ENCODE assay signal across 13 mouse cellular contexts in the genomic region with DNA sequence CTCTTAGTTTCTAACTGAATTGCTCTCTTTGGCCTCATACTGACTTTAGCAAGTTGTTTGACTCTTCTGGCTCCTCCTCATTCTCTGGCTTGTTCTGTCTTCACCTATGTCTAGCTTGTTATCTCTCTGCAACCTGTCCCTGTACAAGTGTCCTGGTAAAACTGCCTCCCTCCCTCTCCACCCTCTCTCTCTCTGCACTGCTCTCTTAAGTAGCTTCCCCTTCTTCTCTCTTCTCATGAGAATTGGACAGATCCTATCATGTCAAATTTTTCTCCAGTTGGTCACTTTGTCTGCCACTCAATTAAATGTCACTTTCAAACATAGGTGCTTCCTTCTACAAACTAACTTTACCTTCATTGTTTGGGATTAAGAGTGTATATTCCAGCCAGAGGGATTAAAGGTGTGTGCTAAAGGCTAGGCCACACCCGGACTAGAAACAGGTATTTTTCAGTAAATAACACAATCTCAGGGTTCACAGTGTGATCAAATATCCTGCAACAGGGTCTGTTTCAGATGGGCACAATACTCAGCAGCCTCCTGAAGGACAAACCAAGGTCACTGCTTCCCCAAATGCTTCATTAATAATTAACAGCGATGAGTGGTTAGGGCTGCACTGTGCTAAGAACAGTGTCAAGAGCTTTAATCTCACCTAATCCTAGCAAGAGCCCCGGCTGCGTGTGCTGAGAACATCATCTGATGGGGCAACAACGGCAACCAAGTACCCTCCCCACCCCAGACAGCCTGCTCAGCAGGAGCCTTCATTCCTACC. TPM values are rescaled to one million over a fixed set of nuclear protein-coding genes. Genes with fewer than 3 reads are reported as not detected.
A peak's percentile ranks its signal among the peaks of the same experiment; 100 is the strongest.
DNase-seq lines count a peak whose midpoint lies in the region; ATAC-seq lines count a peak whose summit lies in the region.
"Had no signal": no experiment of that assay in that cellular context is flagged by ENCODE, and none has a peak within 500 bp of the region (broad histone marks: within the 10 kb centered on the region; RNA-seq: fewer than 3 reads in every experiment).

No protein-coding gene starts in this region.

- H3K36me3 ChIP-seq in heart, embryonic 12.5 days, result no peaks in the 10 kb centered on the region
- H3K36me3 ChIP-seq in midbrain, embryonic 10.5 days, result no peaks in the 10 kb centered on the region
- no peaks in the 10 kb centered on the region for H3K36me3 ChIP-seq in midbrain, embryonic 14.5 days (ENCODE audit: control insufficient read depth, insufficient read depth, low read length)
- peaks cover 32% of the 10 kb centered on the region for H3K36me3 ChIP-seq in liver, embryonic 12.5 days

- H3K27me3 ChIP-seq in heart, embryonic 12.5 days (replicated peaks), result 0 out of 2 replicates have a peak, but pooled peaks cover 4% of the 10 kb centered on the region
- peaks cover 36% of the 10 kb centered on the region for H3K27me3 ChIP-seq in midbrain, embryonic 10.5 days (ENCODE audit: low read depth, poor library complexity, severe bottlenecking)
- H3K27me3 ChIP-seq in midbrain, embryonic 14.5 days (ENCODE audit: control insufficient read depth, insufficient read depth, low read length), result no peaks in the 10 kb centered on the region
- no peaks in the 10 kb centered on the region for H3K27me3 ChIP-seq in liver, embryonic 12.5 days (replicated peaks)
- H3K27me3 ChIP-seq: CH12.LX had no signal

- H3K27ac ChIP-seq in heart, embryonic 12.5 days (ENCODE audit: poor library complexity, severe bottlenecking), result no peak overlapping the region
- 0 out of 2 replicates have a peak overlapping the region, but pooled peaks have one; percentile 17 for H3K27ac ChIP-seq in midbrain, embryonic 10.5 days (replicated peaks)
- no peak overlapping the region for H3K27ac ChIP-seq in midbrain, embryonic 14.5 days (replicated peaks; ENCODE audit: low read depth, low read length)
- H3K27ac ChIP-seq in liver, embryonic 12.5 days, result peak overlapping the region; percentile 94

- no peaks in the 10 kb centered on the region for H3K9me3 ChIP-seq in heart, embryonic 12.5 days (replicated peaks)
- no peaks in the 10 kb centered on the region for H3K9me3 ChIP-seq in midbrain, embryonic 10.5 days (replicated peaks)
- H3K9me3 ChIP-seq in midbrain, embryonic 14.5 days (ENCODE audit: control insufficient read depth, low read length), result no peaks in the 10 kb centered on the region
- no peaks in the 10 kb centered on the region for H3K9me3 ChIP-seq in liver, embryonic 12.5 days (replicated peaks)

- H3K4me3 ChIP-seq in heart, embryonic 12.5 days, result no peak overlapping the region
- no peak overlapping the region for H3K4me3 ChIP-seq in midbrain, embryonic 10.5 days
- no peak overlapping the region for H3K4me3 ChIP-seq in midbrain, embryonic 14.5 days (replicated peaks; ENCODE audit: low read depth, low read length)
- peak overlapping the region; percentile 82 for H3K4me3 ChIP-seq in liver, embryonic 12.5 days

- H3K4me1 ChIP-seq in heart, embryonic 12.5 days (replicated peaks), result peaks cover 42% of the 10 kb centered on the region
- H3K4me1 ChIP-seq in midbrain, embryonic 10.5 days, result peaks cover 33% of the 10 kb centered on the region
- peaks cover 17% of the 10 kb centered on the region for H3K4me1 ChIP-seq in midbrain, embryonic 14.5 days (ENCODE audit: control insufficient read depth, insufficient read depth, low read length)
- H3K4me1 ChIP-seq in liver, embryonic 12.5 days, result peaks cover 68% of the 10 kb centered on the region

- peak overlapping the region; percentile 12 for H3K4me2 ChIP-seq in heart, embryonic 12.5 days
- no peak overlapping the region for H3K4me2 ChIP-seq in midbrain, embryonic 14.5 days (ENCODE audit: low read length)
- peak overlapping the region; percentile 95 for H3K4me2 ChIP-seq in liver, embryonic 12.5 days

- 60% methylated on average over 5 of the region's 5 CpGs for WGBS in heart, embryonic 12.5 days
- 79% methylated on average over 5 of the region's 5 CpGs for WGBS in midbrain, embryonic 10.5 days
- WGBS in midbrain, embryonic 14.5 days, result 78% methylated on average over 5 of the region's 5 CpGs
- 49% methylated on average over 5 of the region's 5 CpGs for WGBS in liver, embryonic 12.5 days (ENCODE audit: insufficient replicate concordance)

- no peak for DNase-seq in heart, postnatal 4 days
- no peak for DNase-seq in midbrain, embryonic 10.5 days (ENCODE audit: low spot score)
- no peak for DNase-seq in midbrain, embryonic 14.5 days
- no peak for DNase-seq in ovary, postnatal 36 days (ENCODE audit: low spot score)
- DNase-seq in right cerebral cortex, postnatal 36 days (ENCODE audit: low spot score in 2 of 2), result no peak
- DNase-seq: cerebellum, adult 11 months; layer of hippocampus, adult 9-11 months; lung, adult 2 months had no signal

- no peak for ATAC-seq in heart, embryonic 12.5 days (ENCODE audit: insufficient number of reproducible peaks, low FRiP score)
- ATAC-seq in midbrain, embryonic 14.5 days (ENCODE audit: low FRiP score, low TSS enrichment), result no peak
- peak; percentile 25; the same call in 1 of the 2 replicates for ATAC-seq in liver, embryonic 12.5 days
- ATAC-seq in frontal cortex, adult (ENCODE audit: low TSS enrichment), result no peak

- no peak overlapping the region for H3K9ac ChIP-seq in heart, embryonic 12.5 days
- H3K9ac ChIP-seq in midbrain, embryonic 14.5 days (replicated peaks; ENCODE audit: low read length), result no peak overlapping the region
- peak overlapping the region; percentile 60 for H3K9ac ChIP-seq in liver, embryonic 12.5 days

RNA-seq across cellular contexts. Expression of a gene that starts 4.0 kb away (rescaled TPM):
- polyA plus RNA-seq in heart, embryonic 12.5 days (2016; fragmentation: Nextera tagmentation; extraction: Ambion mirVana), result 11.1 and 12.7 TPM in 2 replicates
- total RNA-seq in heart, postnatal 4 days (2021), result 10 to 100 TPM; 26.7 to 27.3 TPM
- 9.2 and 20.5 TPM in 2 replicates for polyA plus RNA-seq in midbrain, embryonic 10.5 days (2016; fragmentation: Nextera tagmentation; extraction: Ambion mirVana)
- polyA plus RNA-seq in midbrain, embryonic 14.5 days (2014; fragmentation: Nextera tagmentation; extraction: Ambion mirVana), result 15.2 and 19.9 TPM in 2 replicates
- polyA plus RNA-seq in liver, embryonic 12.5 days (2016; fragmentation: Nextera tagmentation; extraction: Ambion mirVana), result 47.4 and 53.8 TPM in 2 replicates

RNA-seq across cellular contexts. Expression of a gene that starts 24.8 kb away (rescaled TPM):
- polyA plus RNA-seq in heart, embryonic 12.5 days (2016; fragmentation: Nextera tagmentation; extraction: Ambion mirVana), result not detected in 2 replicates
- not detected for total RNA-seq in heart, postnatal 4 days (2021)
- 0.19 and 0.56 TPM in 2 replicates for polyA plus RNA-seq in midbrain, embryonic 10.5 days (2016; fragmentation: Nextera tagmentation; extraction: Ambion mirVana)
- not detected in 2 replicates for polyA plus RNA-seq in midbrain, embryonic 14.5 days (2014; fragmentation: Nextera tagmentation; extraction: Ambion mirVana)
- not detected in 2 replicates for polyA plus RNA-seq in liver, embryonic 12.5 days (2016; fragmentation: Nextera tagmentation; extraction: Ambion mirVana)
- total RNA-seq: CH12.LX; granulocyte monocyte progenitor cell, adult 5-6 weeks had no signal
- polyA plus RNA-seq: lung, adult 2 months had no signal

RNA-seq across cellular contexts. Expression of a gene that starts 56.0 kb away (rescaled TPM):
- polyA plus RNA-seq in heart, embryonic 12.5 days (2016; fragmentation: Nextera tagmentation; extraction: Ambion mirVana), result 29.3 and 32.5 TPM in 2 replicates
- total RNA-seq in heart, postnatal 4 days (2021), result 10 to 100 TPM; 33.5 to 37.6 TPM
- polyA plus RNA-seq in midbrain, embryonic 10.5 days (2016; fragmentation: Nextera tagmentation; extraction: Ambion mirVana), result 35.6 and 38.6 TPM in 2 replicates
- polyA plus RNA-seq in midbrain, embryonic 14.5 days (2014; fragmentation: Nextera tagmentation; extraction: Ambion mirVana), result 33.4 and 42.5 TPM in 2 replicates
- 28.2 and 28.6 TPM in 2 replicates for polyA plus RNA-seq in liver, embryonic 12.5 days (2016; fragmentation: Nextera tagmentation; extraction: Ambion mirVana)

Comparison
In these comparisons a context has a peak if more than half of its experiments do, and no peak if none do; other contexts are left out.
1. H3K27ac ChIP-seq: peak in midbrain, embryonic 10.5 days (single experiment) and liver, embryonic 12.5 days (single experiment); none in heart, embryonic 12.5 days (single experiment) and midbrain, embryonic 14.5 days (single experiment).